Mouse (Mus musculus): ENCODE measurements around the gene Gm20518. TPM values are rescaled to one million over a fixed set of nuclear protein-coding genes. Genes with fewer than 3 reads are reported as not detected.

Gene Gm20518
- polyA plus RNA-seq, 1 experiment from 2014 or later: 0.66 TPM

- peaks cover 17% of the 10 kb centered on the region for H3K4me1 ChIP-seq
- H3K27ac ChIP-seq: peak overlapping the region; percentile 89
- ATAC-seq (ENCODE audit: low FRiP score): peak; percentile 47
- H3K36me3 ChIP-seq: peaks cover 14% of the 10 kb centered on the region
- H3K9ac ChIP-seq: peak overlapping the region; percentile 90
- peak overlapping the region; percentile 90 for H3K4me3 ChIP-seq
- H3K4me2 ChIP-seq (replicated peaks): peak overlapping the region; percentile 92
- WGBS: under 1% methylated on average over 72 of the region's 72 CpGs
- H3K27me3 ChIP-seq: no peaks in the 10 kb centered on the region
- no peaks in the 10 kb centered on the region for H3K9me3 ChIP-seq (replicated peaks)
Measured at GRCm38 (mm10) chr16:17927351-17928082, 36.0 kb upstream of the Gm20518 start.

GRCm38 (mm10) chr16:17922163-17922538 is 30.7 kb upstream of the Gm20518 start:
- no peaks in the 10 kb centered on the region for H3K9me3 ChIP-seq (replicated peaks)
- H3K27ac ChIP-seq: peak overlapping the region; percentile 77
- H3K9ac ChIP-seq: peak overlapping the region; percentile 92
- H3K4me2 ChIP-seq (replicated peaks): peak overlapping the region; percentile 98
- peak overlapping the region; percentile 77 for H3K4me3 ChIP-seq
- H3K4me1 ChIP-seq: peaks cover 26% of the 10 kb centered on the region
- 1% methylated on average over 14 of the region's 14 CpGs for WGBS
- peak; percentile 29 for ATAC-seq (ENCODE audit: low FRiP score)
- peaks cover 14% of the 10 kb centered on the region for H3K36me3 ChIP-seq
- peaks cover 27% of the 10 kb centered on the region for H3K27me3 ChIP-seq

DNA sequence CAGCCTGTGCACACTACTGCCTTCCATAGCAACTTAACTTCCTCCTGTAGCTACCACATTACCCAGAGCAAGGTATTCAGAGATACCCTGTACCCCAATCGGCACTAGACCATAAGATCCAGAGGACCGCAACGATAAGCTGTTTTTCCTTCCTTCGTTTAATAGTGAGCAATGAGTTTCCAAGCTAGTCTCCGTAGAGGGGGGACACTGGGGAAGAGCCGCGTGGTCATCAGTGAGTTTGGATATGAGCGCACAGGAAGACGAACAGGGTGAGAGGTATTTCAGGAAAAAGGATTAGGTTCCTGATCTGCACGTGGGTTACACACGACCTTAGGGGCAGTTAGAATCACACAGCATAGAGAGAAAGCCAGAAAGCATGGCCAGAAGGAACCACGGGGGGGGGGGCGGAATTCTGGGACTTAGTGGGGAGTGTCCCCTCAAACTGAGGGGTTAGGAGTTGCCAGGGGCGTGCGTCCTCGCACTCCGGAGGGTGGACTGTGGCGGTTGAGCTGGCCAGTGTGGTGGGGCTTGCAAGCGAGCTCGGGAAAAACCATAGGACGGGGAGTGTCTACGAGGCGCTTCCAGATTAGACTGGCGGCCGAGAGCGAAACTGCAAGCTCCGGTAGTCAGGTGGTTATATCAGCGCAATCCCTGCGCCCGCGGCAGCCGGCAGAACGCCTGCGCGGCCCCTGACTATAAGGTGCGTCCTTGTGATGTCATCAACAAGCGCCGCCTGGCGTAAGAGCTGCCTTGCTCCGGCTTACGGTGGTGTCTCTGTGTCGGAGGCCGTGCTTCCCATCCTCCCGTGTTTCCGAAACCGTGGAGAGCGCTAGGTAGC is 30.1 kb upstream of the Gm20518 start:
- Histone ChIP-seq H3K27me3 (peaks cover 33% of the 10 kb centered on the region), H3K9ac (peak overlapping the region; percentile 92), H3K27ac (peak overlapping the region; percentile 77), H3K36me3 (peaks cover 14% of the 10 kb centered on the region), H3K4me2 (replicated peaks) (peak overlapping the region; percentile 98), H3K4me1 (peaks cover 20% of the 10 kb centered on the region), H3K9me3 (replicated peaks) (no peaks in the 10 kb centered on the region), H3K4me3 (peak overlapping the region; percentile 77)
- ATAC-seq (ENCODE audit: low FRiP score): peak; percentile 94
- 3% methylated on average over 45 of the region's 47 CpGs for WGBS

GRCm38 (mm10) chr16:17920586-17920985 is 29.1 kb upstream of the Gm20518 start:
- H3K9me3 ChIP-seq (replicated peaks): no peaks in the 10 kb centered on the region
- peaks cover 42% of the 10 kb centered on the region for H3K27me3 ChIP-seq
- peaks cover 10% of the 10 kb centered on the region for H3K36me3 ChIP-seq
- H3K4me1 ChIP-seq: peaks cover 20% of the 10 kb centered on the region
- H3K4me3 ChIP-seq: no peak overlapping the region
- WGBS: 10% methylated on average over 20 of the region's 20 CpGs
- ATAC-seq (ENCODE audit: low FRiP score): no peak
- peak overlapping the region; percentile 98; the same call in 1 of the 2 replicates for H3K4me2 ChIP-seq (replicated peaks)
- H3K27ac ChIP-seq: no peak overlapping the region
- H3K9ac ChIP-seq: 0 out of 2 replicates have a peak overlapping the region, but pooled peaks have one; percentile 14

DNA sequence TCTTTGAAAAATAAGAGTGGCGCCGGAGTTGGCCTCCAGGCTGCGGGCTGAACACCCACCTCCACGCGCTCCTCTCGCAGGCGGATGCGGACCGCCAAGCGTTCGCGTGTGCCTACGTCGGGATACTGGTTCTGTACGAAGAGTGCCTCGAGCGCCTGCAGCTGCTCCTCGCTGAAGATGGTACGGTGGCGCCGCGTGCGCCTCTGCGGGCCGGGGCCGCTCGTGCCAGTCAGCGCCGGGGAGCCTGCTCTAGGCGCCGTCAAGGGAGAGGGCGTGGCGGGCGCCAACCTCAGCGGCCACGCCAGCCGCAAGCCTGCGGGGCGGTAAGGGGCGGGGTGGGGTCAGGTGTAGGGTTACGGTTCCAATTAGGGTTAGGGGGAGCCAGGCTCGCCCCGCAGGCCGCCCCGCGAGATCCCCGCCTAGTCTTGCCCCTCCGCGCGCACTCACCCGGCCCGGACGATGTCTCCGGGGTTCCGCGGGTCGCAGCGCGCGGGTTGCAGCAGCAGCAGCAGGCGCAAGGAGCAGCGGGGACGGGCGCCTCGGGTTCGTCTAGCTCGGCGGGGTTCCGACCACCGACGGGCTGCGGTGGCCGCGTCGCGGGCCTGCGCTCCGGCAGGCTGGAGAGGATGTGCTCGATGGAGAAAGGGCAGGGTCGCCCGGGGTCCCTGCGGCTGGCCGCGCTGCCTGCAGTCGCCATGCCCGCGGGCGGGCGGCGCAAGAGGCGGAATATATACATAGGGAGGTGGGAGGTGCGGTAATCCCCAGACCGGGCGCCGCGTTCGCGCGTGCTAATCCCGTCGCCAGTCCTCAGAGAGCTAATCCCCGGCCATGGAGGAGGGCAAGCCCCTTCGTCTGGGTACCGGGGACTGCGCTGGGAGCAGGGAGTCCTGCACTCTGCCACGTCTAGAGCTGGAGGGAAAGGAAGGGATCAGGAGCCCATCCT is 23.1 kb upstream of the Gm20518 start, which contains the start of gene Gsc2:
TSS of gene Gsc2 (minus strand) at position 753 of the 943 bp plus-strand sequence.
- no peak for ATAC-seq (ENCODE audit: low FRiP score)

DNA sequence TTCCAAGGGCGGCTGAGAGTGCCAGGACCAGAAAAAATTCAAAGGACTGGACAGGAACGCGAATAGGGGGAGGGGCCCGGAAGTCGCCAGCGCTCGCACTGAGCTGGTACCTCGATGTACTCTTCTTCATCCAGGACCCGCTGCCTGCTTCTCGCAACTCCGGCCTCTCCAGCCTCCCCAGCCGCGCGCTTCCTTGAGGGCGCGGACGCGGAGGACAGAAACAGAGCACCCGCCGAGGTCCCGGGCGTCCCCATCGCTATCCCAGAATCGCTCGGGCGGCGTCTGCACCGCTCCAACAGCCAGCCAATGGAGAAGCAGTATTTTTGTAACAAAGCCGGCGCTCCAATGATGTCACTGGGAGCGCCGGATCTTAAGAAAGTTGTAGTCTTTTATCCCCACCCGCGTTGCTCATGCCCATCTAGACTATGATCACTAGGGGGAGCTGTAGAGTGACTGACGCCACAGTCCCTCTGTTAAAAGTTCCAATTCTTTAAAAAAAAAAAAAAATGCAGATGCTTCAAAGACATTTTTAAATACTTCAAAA is 19.7 kb upstream of the Gm20518 start, which contains the start of gene Ess2:
TSS of gene Ess2 (minus strand) at position 297 of the 544 bp plus-strand sequence.
- H3K4me3 ChIP-seq: peak within 1 kb of the TSS; percentile 66
- H3K9ac ChIP-seq: peak within 1 kb of the TSS; percentile 72
- ATAC-seq (ENCODE audit: low FRiP score): peak; percentile 93
- H3K36me3 ChIP-seq: peaks cover 33% of the 10 kb centered on the region
- WGBS: under 1% methylated on average over 35 of the region's 35 CpGs
- H3K4me2 ChIP-seq (replicated peaks): peak within 1 kb of the TSS; percentile 91
- H3K27ac ChIP-seq: peak within 1 kb of the TSS; percentile 40; the same call in 1 of the 2 replicates
- H3K4me1 ChIP-seq: peaks cover 19% of the 10 kb centered on the region
- H3K9me3 ChIP-seq (replicated peaks): no peaks in the 10 kb centered on the region
- H3K27me3 ChIP-seq: peaks cover 46% of the 10 kb centered on the region

More for the DNA sequence above, 23.1 kb upstream of the Gm20518 start, which contains the start of gene Gsc2:
- H3K4me3 ChIP-seq: peak within 1 kb of the TSS; percentile 35
- peaks cover 19% of the 10 kb centered on the region for H3K4me1 ChIP-seq
- H3K9me3 ChIP-seq (replicated peaks): no peaks in the 10 kb centered on the region
- H3K36me3 ChIP-seq: no peaks in the 10 kb centered on the region
- peak within 1 kb of the TSS; percentile 51 for H3K9ac ChIP-seq
- under 1% methylated on average over 92 of the region's 106 CpGs for WGBS
- H3K27me3 ChIP-seq: peaks cover 74% of the 10 kb centered on the region
- H3K4me2 ChIP-seq (replicated peaks): peak within 1 kb of the TSS; percentile 55
- H3K27ac ChIP-seq: no peak within 1 kb of the TSS

- peaks cover 55% of the 10 kb centered on the region for H3K36me3 ChIP-seq
- ATAC-seq (ENCODE audit: low FRiP score): no peak
- 91% methylated on average over 14 of the region's 14 CpGs for WGBS
Measured at GRCm38 (mm10) chr16:17898462-17898861, 7.0 kb upstream of the Gm20518 start, which contains the start of the genes Dgcr2 and Tssk2. Dgcr2 (minus strand) TSS chr16:17898562. Tssk2 (plus strand) TSS chr16:17898637.

DNA sequence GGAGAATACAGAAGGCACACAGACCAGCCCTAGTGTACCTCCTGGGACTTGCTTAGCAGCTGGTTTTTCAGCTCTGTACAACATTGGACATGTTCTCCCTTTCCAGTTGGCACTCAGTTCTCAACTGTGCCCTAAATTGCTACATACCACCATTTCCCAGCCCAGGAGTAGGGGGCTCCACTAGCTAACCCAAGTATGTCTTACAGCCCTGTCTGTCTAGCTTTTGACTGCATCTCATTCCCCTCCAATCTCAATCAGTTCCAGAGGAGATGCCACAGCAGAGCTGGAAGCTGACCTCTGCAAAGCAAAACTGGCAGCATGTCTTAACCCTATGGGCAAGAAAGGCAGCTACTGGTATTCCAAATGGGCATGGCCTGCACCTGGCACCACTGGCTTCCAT is 4.6 kb upstream of the Gm20518 start:
- Histone ChIP-seq H3K9ac (no peak overlapping the region), H3K27ac (no peak overlapping the region), H3K36me3 (peaks cover 31% of the 10 kb centered on the region), H3K27me3 (no peaks in the 10 kb centered on the region), H3K9me3 (replicated peaks) (no peaks in the 10 kb centered on the region), H3K4me3 (no peak overlapping the region), H3K4me2 (replicated peaks) (no peak overlapping the region), H3K4me1 (peaks cover 6% of the 10 kb centered on the region)
- no peak for ATAC-seq (ENCODE audit: low FRiP score)

More at GRCm38 (mm10) chr16:17898462-17898861, 7.0 kb upstream of the Gm20518 start, which contains the start of the genes Dgcr2 and Tssk2:
- Histone ChIP-seq H3K4me3 (no peak within 1 kb of the TSS), H3K4me2 (replicated peaks) (no peak within 1 kb of the TSS), H3K9me3 (replicated peaks) (no peaks in the 10 kb centered on the region), H3K9ac (no peak within 1 kb of the TSS), H3K27me3 (no peaks in the 10 kb centered on the region), H3K4me1 (no peaks in the 10 kb centered on the region), H3K27ac (no peak within 1 kb of the TSS)

GRCm38 (mm10) chr16:17893923-17894322 is 2.5 kb upstream of the Gm20518 start, which contains the start of gene Tssk1:
Tssk1 (plus strand) TSS chr16:17894223.
- no peaks in the 10 kb centered on the region for H3K9me3 ChIP-seq (replicated peaks)
- peaks cover 10% of the 10 kb centered on the region for H3K36me3 ChIP-seq
- H3K4me1 ChIP-seq: peaks cover 19% of the 10 kb centered on the region
- ATAC-seq (ENCODE audit: low FRiP score): no peak
- H3K4me2 ChIP-seq (replicated peaks): no peak within 1 kb of the TSS
- no peaks in the 10 kb centered on the region for H3K27me3 ChIP-seq
- H3K9ac ChIP-seq: no peak within 1 kb of the TSS
- H3K4me3 ChIP-seq: no peak within 1 kb of the TSS
- WGBS: 87% methylated on average over 2 of the region's 2 CpGs
- H3K27ac ChIP-seq: no peak within 1 kb of the TSS

GRCm38 (mm10) chr16:17892606-17893005 is 1.1 kb upstream of the Gm20518 start:
- Histone ChIP-seq H3K9me3 (replicated peaks) (no peaks in the 10 kb centered on the region), H3K9ac (no peak overlapping the region), H3K4me1 (peaks cover 19% of the 10 kb centered on the region), H3K4me2 (replicated peaks) (no peak overlapping the region), H3K4me3 (no peak overlapping the region), H3K36me3 (no peaks in the 10 kb centered on the region), H3K27me3 (no peaks in the 10 kb centered on the region), H3K27ac (no peak overlapping the region)
- no peak for ATAC-seq (ENCODE audit: low FRiP score)
- WGBS: 84% methylated on average over 3 of the region's 3 CpGs

All from hindbrain, embryonic 12.5 days (tissue).